ENCODE assay signal across 8 mouse cellular contexts in genomic region chr7:45526474-45527120, GRCm38 (mm10). TPM values are rescaled to one million over a fixed set of nuclear protein-coding genes. Genes with fewer than 3 reads are reported as not detected.
DNase-seq lines count a peak whose midpoint lies in the region; ATAC-seq and TF ChIP-seq lines count a peak whose summit lies in the region.

No protein-coding gene starts in this region.

- peak; percentile 62 for DNase-seq in 3T3-L1 (ENCODE audit: low read depth, low spot score)
- no peak for DNase-seq in embryonic facial prominence, embryonic 14.5 days (ENCODE audit: low spot score)
- peak; percentile 73 for DNase-seq in lung, postnatal 36 days
- no peak for DNase-seq in layer of hippocampus, postnatal 14 days (ENCODE audit: low spot score in 2 of 2)
- DNase-seq in gastrocnemius, adult 18-20 months (ENCODE audit: low spot score) = no peak
- DNase-seq in urinary bladder, postnatal 4 days (ENCODE audit: low spot score in 2 of 2) = no peak

- H3K9me3 ChIP-seq in embryonic facial prominence, embryonic 14.5 days (ENCODE audit: control insufficient read depth, low read length) = no peaks in the 10 kb centered on the region
- no peaks in the 10 kb centered on the region for H3K9me3 ChIP-seq in kidney, embryonic 14.5 days (ENCODE audit: control insufficient read depth, low read length)

- no peaks in the 10 kb centered on the region for H3K27me3 ChIP-seq in C2C12 (ENCODE audit: control insufficient read depth, insufficient read depth, insufficient read length)
- H3K27me3 ChIP-seq in embryonic facial prominence, embryonic 14.5 days (replicated peaks; ENCODE audit: control insufficient read depth, insufficient read depth, low read length) = no peaks in the 10 kb centered on the region
- H3K27me3 ChIP-seq in kidney, embryonic 14.5 days (ENCODE audit: control insufficient read depth, insufficient read depth, low read length) = no peaks in the 10 kb centered on the region

- no peak overlapping the region for H3ac ChIP-seq in C2C12 (ENCODE audit: control insufficient read depth, insufficient read length, low read depth)

- H3K4me3 ChIP-seq in C2C12 (ENCODE audit: insufficient read depth, poor library complexity, severe bottlenecking) = peak overlapping the region; percentile 75
- H3K4me3 ChIP-seq in embryonic facial prominence, embryonic 14.5 days (ENCODE audit: low read depth, low read length) = peak overlapping the region; percentile 77
- H3K4me3 ChIP-seq in kidney, embryonic 14.5 days (ENCODE audit: low read length) = peak overlapping the region; percentile 87

- H3K79me2 ChIP-seq in C2C12 (ENCODE audit: control insufficient read depth, insufficient read depth) = peaks cover 19% of the 10 kb centered on the region

- H3K4me1 ChIP-seq in embryonic facial prominence, embryonic 14.5 days (ENCODE audit: control insufficient read depth, insufficient read depth, low read length) = peaks cover 23% of the 10 kb centered on the region
- peaks cover 44% of the 10 kb centered on the region for H3K4me1 ChIP-seq in kidney, embryonic 14.5 days (ENCODE audit: control insufficient read depth, insufficient read depth, low read length)

- peak overlapping the region; percentile 94 for H3K4me2 ChIP-seq in embryonic facial prominence, embryonic 14.5 days (ENCODE audit: low read depth, low read length)
- peak overlapping the region; percentile 81 for H3K4me2 ChIP-seq in kidney, embryonic 14.5 days (replicated peaks; ENCODE audit: low read depth, low read length)

- no peak for TF ChIP-seq CTCF in C2C12 (IDR thresholded peaks at IDR 0.05; ENCODE audit: control insufficient read depth, insufficient read depth, insufficient read length)

- H3K27ac ChIP-seq in embryonic facial prominence, embryonic 14.5 days (replicated peaks; ENCODE audit: low read depth, low read length) = peak overlapping the region; percentile 94
- peak overlapping the region; percentile 89 for H3K27ac ChIP-seq in kidney, embryonic 14.5 days (ENCODE audit: low read depth, low read length)

- WGBS in embryonic facial prominence, embryonic 14.5 days = 23% methylated on average over 7 of the region's 7 CpGs
- 22% methylated on average over 7 of the region's 7 CpGs for WGBS in kidney, embryonic 14.5 days

- ATAC-seq in embryonic facial prominence, embryonic 14.5 days (ENCODE audit: low read depth) = no peak
- ATAC-seq in kidney, embryonic 14.5 days (ENCODE audit: low FRiP score, low TSS enrichment) = no peak

- H3K36me3 ChIP-seq in C2C12 (ENCODE audit: control insufficient read depth, insufficient read depth) = peaks cover 21% of the 10 kb centered on the region
- H3K36me3 ChIP-seq in embryonic facial prominence, embryonic 14.5 days (ENCODE audit: control insufficient read depth, insufficient read depth, low read length) = peaks cover 10% of the 10 kb centered on the region; the same call in 1 of the 2 replicates
- H3K36me3 ChIP-seq in kidney, embryonic 14.5 days (ENCODE audit: control insufficient read depth, insufficient read depth, low read length) = peaks cover 7% of the 10 kb centered on the region; the same call in 1 of the 2 replicates

- H3K9ac ChIP-seq in embryonic facial prominence, embryonic 14.5 days (ENCODE audit: low read depth, low read length) = peak overlapping the region; percentile 89
- peak overlapping the region; percentile 93 for H3K9ac ChIP-seq in kidney, embryonic 14.5 days (ENCODE audit: low read depth, low read length)

- peaks cover 14% of the 10 kb centered on the region for H3K79me3 ChIP-seq in C2C12 (ENCODE audit: low read depth)

TF ChIP-seq in C2C12, 6 proteins besides CTCF, POLR2A, EP300 and RAD21:
- TF ChIP-seq FOSL1 (IDR thresholded peaks at IDR 0.05; ENCODE audit: insufficient read depth, low read length, poor library complexity, severe bottlenecking) = no peak
- TF ChIP-seq CEBPB (IDR thresholded peaks at IDR 0.05; ENCODE audit: low read depth) = no peak
- TF ChIP-seq USF1 (IDR thresholded peaks at IDR 0.05; ENCODE audit: low read depth) = no peak
- TF ChIP-seq MAX (IDR thresholded peaks at IDR 0.05) = no peak
- no peak for TF ChIP-seq MYOD1 (IDR thresholded peaks at IDR 0.05; ENCODE audit: control insufficient read depth, insufficient read length, low read depth)
- no peak for TF ChIP-seq MYOG (IDR thresholded peaks at IDR 0.05; ENCODE audit: control insufficient read depth, extremely low read depth, insufficient read length)

RNA-seq across cellular contexts. Expression of gene Plekha4, which starts 0.5 kb away (rescaled TPM):
- polyA plus RNA-seq in C2C12 (2012; fragmentation: generic; extraction: Trizol) = 0.89 TPM
- 6.8 and 7.3 TPM in 2 replicates for polyA plus RNA-seq in embryonic facial prominence, embryonic 14.5 days (2014; fragmentation: Nextera tagmentation; extraction: Ambion mirVana)
- 4.7 and 5.1 TPM in 2 replicates for polyA plus RNA-seq in kidney, embryonic 14.5 days (2014; fragmentation: Nextera tagmentation; extraction: Ambion mirVana)
- 1 to 10 TPM in 1 of 2 experiments, under 1 TPM in 1; 0.83 to 1.5 TPM for total RNA-seq in layer of hippocampus, postnatal 14 days (2021)
- total RNA-seq in gastrocnemius, adult 18-20 months (2021) = 1 to 10 TPM; 5.2 to 5.3 TPM

RNA-seq across cellular contexts. Expression of gene Ppp1r15a, which starts 0.5 kb away (rescaled TPM):
- 32.5 TPM for polyA plus RNA-seq in C2C12 (2012; fragmentation: generic; extraction: Trizol)
- 20.7 and 21.9 TPM in 2 replicates for polyA plus RNA-seq in embryonic facial prominence, embryonic 14.5 days (2014; fragmentation: Nextera tagmentation; extraction: Ambion mirVana)
- polyA plus RNA-seq in kidney, embryonic 14.5 days (2014; fragmentation: Nextera tagmentation; extraction: Ambion mirVana) = 13.4 and 15.7 TPM in 2 replicates
- 10 to 100 TPM; 27.8 to 29.5 TPM for total RNA-seq in layer of hippocampus, postnatal 14 days (2021)
- 10 to 100 TPM; 28.6 to 63.5 TPM for total RNA-seq in gastrocnemius, adult 18-20 months (2021)

RNA-seq across cellular contexts. Expression of gene Nucb1, which starts 16.4 kb away (rescaled TPM):
- 115 TPM for polyA plus RNA-seq in C2C12 (2012; fragmentation: generic; extraction: Trizol)
- 209 and 236 TPM in 2 replicates for polyA plus RNA-seq in embryonic facial prominence, embryonic 14.5 days (2014; fragmentation: Nextera tagmentation; extraction: Ambion mirVana)
- 141 and 190 TPM in 2 replicates for polyA plus RNA-seq in kidney, embryonic 14.5 days (2014; fragmentation: Nextera tagmentation; extraction: Ambion mirVana)
- total RNA-seq in layer of hippocampus, postnatal 14 days (2021) = 100 to 1,000 TPM in 1 of 2 experiments, 10 to 100 TPM in 1; 97.1 to 109 TPM
- total RNA-seq in gastrocnemius, adult 18-20 months (2021) = 10 to 100 TPM; 63.3 to 68.6 TPM

RNA-seq across cellular contexts. Expression of gene Hsd17b14, which starts 28.1 kb away (rescaled TPM):
- 1.7 TPM for polyA plus RNA-seq in C2C12 (2012; fragmentation: generic; extraction: Trizol)
- 0.77 and 1.0 TPM in 2 replicates for polyA plus RNA-seq in embryonic facial prominence, embryonic 14.5 days (2014; fragmentation: Nextera tagmentation; extraction: Ambion mirVana)
- 12.8 and 13.5 TPM in 2 replicates for polyA plus RNA-seq in kidney, embryonic 14.5 days (2014; fragmentation: Nextera tagmentation; extraction: Ambion mirVana)
- total RNA-seq in layer of hippocampus, postnatal 14 days (2021) = not detected
- total RNA-seq in gastrocnemius, adult 18-20 months (2021) = 1 to 10 TPM in 1 of 2 experiments, under 1 TPM in 1; 0.91 to 1.9 TPM

RNA-seq across cellular contexts. Expression of gene Dhdh, which starts 38.0 kb away (rescaled TPM):
- 0.07 TPM for polyA plus RNA-seq in C2C12 (2012; fragmentation: generic; extraction: Trizol)
- 2.5 and 3.2 TPM in 2 replicates for polyA plus RNA-seq in embryonic facial prominence, embryonic 14.5 days (2014; fragmentation: Nextera tagmentation; extraction: Ambion mirVana)
- polyA plus RNA-seq in kidney, embryonic 14.5 days (2014; fragmentation: Nextera tagmentation; extraction: Ambion mirVana) = 3.3 and 3.5 TPM in 2 replicates
- total RNA-seq in layer of hippocampus, postnatal 14 days (2021) = 1 to 10 TPM; 2.8 TPM
- total RNA-seq in gastrocnemius, adult 18-20 months (2021) = 10 to 100 TPM; 22.6 to 22.9 TPM

Comparison
In these comparisons a context has a peak if more than half of its experiments do, and no peak if none do; other contexts are left out.
1. DNase-seq: peak in 3T3-L1 (single experiment) and lung, postnatal 36 days (single experiment); none in embryonic facial prominence, embryonic 14.5 days (single experiment), layer of hippocampus, postnatal 14 days (0 of 2), gastrocnemius, adult 18-20 months (single experiment) and urinary bladder, postnatal 4 days (0 of 2).
2. Peak in every context shown above with its lines, with median percentiles within 50 percentile points of each other: H3K4me3 ChIP-seq.